Mouse (Mus musculus): Measurements from ENCODE around the gene Lrp3.

Lrp3 gene

DNA sequence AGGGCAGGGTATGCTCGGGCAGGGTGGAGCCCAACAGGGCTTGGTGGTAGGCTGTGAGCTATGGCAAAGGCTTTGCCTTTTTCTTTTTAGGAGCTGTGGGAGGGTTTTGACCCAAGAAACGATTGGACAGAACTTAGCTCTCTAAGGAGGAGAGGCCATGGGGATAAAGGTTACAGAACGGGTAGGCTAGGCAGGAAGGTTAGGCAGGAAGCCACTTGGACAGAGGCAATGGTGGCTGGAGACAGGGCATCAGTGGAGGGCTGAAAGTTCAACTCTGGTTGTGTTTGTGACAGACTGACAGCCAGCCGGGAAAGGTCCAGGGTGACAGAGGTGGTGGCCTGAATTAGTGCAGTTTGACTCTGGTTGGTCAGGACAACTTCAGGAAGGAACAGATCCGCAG is 25.6 kb downstream of the Lrp3 start:
- no peak for DNase-seq (ENCODE audit: low spot score)

DNA sequence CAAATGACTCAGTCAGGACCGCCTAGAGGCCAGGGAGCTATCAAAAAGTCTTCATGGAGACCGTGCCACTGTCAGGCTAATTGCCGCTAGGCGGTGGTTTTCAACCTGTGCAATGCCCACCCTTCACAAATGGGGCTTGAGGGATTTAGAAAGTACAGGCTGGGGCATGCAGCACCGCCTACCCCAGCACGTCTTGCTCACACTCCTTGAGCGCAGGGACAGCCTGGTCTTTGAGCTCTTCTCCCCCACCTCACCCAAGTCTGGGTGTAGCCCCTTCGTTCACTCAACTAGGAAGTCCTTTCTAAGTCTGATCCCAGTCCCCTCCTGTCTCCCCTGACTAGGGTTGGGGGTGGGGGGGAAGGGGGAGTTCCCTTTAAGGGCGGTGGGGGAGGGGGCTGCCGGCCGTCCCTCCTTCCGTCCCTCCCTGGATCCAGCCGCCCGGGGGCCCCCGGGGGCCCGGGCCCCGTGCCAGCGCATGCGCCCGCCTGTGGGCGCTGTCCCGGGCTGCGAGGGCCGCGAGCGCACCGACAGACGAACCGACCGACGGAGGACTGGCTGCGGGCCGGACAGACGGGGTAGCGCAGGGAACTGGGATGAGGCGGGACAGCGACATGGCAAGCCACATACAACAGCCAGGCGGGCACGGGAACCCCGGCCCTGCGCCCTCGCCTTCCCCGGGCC is 29.3 kb downstream of the Lrp3 start, which contains the start of gene Slc7a10:
Slc7a10 (plus strand) TSS at position 497 of the 681 bp plus-strand sequence.
- DNase-seq (ENCODE audit: low spot score) = no peak

DNA sequence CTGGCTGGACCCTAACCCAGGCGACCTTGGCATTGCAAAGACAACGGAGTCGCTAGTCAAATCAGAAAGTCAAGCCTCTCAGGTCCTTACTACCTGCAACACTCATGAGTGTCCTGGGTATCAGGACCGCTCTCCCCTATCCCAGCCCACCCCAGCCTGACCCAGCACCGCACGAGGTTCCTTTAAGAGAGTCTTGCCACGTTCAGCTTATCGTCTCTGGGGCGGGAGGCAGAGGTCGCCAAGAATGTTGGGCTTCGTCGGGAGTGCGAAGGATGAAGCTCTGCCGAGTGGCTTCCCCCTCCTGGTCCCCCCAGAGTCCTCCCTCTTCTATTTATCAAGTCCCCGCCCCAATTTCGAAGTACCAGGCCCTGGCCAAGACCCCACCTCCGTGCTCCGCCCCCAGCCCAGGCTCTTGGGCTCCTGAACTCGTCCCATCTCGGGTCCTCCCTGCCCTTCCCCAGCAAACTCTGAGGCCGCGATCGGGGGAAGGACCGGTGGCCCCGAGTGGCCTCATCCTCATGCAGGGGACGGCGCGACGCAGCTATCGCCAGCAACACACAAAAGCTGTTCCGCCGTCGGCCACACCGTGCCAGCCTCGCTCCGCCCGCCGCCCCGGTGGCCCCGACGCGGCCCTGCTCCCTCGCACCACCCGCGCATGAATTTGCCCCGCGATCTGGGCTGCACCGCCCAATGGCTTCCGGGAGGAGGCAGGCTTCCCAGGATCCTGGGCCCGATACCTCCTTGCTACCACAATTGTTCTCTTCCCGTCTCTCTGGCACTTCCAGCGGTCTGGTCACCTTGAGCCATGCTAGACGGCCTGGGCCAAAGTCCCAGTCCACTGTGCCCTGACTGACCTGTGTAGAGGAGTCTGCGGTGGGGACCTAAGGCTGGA is 30.2 kb downstream of the Lrp3 start:
- DNase-seq (ENCODE audit: low spot score) = no peak

DNA sequence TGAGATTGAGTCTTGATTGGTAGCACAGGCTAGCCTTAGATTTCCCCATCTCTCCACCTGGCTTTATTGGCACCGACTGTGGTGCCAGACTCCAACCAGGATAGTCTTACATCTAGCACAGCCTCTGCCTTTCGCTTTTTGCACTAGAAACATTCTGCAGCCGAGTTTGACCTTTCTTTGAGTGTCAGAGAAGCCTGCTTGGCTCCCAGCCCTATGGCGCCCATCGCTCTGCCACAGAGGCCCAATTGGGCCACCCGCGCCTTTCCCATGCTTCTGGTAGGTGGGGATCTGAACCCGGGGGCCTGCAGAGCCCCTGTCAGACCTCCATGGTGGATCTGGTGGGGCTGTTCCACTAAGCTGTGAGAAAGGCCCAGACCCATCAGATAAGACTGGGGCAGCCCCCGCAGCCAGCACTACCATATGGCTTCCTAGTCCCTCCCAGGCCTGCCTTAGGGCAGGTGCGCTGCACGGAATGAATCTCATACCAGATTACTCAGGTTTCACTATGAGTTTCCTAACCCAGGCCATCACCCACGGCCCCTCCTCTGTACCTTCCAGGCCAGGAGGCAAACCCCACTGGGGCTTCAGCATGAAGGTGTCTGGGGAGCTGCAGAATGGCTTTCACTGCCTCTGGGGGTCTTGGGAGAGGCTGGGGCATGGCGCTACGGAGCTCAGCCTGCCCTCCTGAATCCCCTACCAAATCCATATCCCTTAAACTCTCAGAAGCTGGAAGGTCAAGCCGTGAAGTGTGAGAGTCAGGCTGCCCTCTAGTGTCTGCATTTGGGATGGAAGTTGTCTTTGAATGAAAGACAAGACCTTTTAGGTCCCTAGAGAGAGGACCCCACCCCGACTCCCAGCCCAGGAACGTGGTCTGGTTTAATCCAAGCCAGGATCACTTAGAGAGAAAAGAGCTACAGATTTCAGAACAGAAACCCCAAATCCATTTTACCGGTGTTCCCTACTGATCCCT is 38.6 kb downstream of the Lrp3 start:
- no peak for DNase-seq (ENCODE audit: low spot score)

DNA sequence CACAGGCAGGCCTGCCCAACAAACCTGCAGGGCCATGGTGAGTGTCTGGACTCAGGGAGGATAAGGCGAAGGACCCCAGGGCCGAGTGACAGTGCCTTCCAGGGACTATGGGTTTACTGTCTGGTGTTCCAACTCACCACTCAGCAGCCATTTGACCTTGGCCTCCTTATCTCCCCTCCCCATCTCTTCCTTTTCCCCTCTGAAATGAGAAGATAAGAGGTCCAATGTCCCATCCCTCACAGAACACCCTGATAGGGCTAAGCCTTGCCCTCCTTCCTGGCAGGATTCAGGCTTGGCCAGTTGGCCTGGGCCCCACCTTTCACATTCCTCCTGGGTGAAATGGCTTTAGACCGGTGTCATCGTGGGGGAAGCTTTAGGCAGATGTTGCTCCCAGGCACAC is 39.8 kb downstream of the Lrp3 start:
- DNase-seq (ENCODE audit: low spot score) = no peak

DNA sequence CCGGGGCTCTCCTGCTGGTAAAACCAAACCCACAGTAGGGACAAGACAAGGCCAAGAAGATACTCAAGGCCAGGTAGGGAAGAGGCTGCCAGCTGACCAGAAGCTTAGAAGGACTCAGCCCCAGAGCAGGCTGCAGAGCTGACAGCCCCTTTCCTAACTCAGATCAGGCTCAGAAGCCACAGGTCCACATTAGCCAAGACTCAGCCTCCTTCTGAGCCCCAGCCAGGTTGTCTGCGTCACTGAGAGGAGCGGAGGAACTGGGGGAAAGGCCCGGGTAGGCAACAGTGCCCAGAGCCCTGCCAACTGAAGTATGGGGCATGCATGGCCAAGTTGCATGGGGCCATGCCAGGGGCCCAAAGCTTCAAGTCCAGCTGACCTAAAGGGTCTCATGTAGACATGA is 42.8 kb downstream of the Lrp3 start:
- DNase-seq (ENCODE audit: low spot score) = no peak

DNA sequence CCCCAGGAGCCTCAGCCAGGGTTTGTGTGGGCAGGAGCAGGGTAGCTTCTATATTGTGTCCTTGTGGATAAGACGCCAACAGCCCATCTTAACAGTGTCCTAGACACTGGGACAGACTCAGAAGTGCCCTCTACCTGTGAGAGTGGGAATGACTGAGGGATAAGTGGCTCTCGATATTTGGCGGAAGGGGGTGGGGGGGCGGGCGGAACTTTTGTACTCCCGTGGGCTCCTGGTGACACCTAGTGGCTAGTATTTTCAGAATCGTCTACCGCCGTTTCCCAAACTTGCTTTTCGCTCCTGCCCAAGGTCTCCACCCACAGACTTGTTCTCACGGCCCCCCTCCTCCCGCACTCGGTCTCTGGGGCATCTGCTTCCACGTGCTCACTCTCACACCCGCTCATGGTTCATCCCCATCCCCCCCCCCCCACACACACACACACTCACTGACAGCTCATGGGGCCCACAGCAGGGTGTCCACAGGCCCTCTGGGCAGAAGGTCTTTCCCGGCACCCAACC is 43.4 kb downstream of the Lrp3 start:
- DNase-seq (ENCODE audit: low spot score) = peak; percentile 74

DNA sequence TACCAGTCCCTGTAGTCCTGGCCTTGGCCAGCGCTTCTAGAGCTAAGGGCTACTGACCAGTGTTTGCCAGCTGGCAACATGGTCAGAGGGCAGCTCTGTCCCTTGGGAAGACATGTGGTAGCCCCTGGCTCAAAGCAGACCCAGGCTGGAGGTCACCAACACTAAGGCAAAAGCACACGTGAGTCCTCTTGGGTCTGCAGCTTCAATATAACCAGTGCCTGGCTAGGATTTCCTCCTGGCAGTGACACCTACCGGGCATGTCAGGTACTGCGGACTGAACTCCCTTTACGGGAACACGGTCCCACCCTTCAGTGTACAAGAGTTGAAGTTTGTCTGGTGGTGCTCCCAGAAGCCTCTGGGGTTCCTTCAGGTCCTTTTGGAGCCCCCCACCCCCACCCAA is 46.0 kb downstream of the Lrp3 start:
- DNase-seq (ENCODE audit: low spot score) = peak; percentile 88

DNA sequence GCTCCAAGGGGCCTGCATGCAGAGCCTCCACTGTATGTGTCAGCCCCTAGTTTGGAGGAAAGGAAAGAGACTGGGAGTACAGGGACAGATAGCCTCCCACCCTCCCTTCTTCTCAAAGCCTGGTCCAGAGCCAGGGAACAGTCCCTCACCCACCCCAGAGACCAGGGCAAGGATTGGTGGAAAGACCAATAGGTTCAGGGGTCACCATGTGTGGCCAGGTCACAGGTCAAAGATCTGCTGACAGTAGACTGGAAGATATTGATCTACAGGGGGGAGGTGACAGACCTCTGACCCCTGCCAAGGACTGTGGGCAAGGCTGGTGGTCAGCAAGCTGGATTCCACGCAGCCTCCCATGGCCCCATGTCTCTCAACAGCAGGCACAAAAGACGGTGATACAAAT is 47.4 kb downstream of the Lrp3 start:
- DNase-seq (ENCODE audit: low spot score) = no peak

DNA sequence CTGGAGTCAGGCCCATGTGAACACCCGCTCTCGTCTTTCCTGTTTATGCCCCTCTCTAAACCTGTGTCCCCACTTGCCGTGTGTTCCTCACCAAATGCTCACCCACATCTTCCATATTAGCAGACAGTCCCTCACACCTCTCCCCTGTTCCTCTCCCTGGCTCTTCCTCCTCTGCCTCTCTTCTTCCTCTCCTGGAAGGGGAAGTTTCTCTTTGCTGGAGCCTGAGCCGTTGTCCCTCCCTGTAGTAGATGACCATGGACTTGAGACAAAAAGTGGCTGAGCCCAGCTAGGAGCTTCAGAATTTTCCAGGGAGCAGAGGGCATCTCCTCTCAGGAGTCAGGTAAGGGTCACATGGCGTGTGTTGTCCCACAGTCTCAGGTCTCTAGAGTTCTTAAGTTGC is 48.3 kb downstream of the Lrp3 start:
- no peak for DNase-seq (ENCODE audit: low spot score)

DNA sequence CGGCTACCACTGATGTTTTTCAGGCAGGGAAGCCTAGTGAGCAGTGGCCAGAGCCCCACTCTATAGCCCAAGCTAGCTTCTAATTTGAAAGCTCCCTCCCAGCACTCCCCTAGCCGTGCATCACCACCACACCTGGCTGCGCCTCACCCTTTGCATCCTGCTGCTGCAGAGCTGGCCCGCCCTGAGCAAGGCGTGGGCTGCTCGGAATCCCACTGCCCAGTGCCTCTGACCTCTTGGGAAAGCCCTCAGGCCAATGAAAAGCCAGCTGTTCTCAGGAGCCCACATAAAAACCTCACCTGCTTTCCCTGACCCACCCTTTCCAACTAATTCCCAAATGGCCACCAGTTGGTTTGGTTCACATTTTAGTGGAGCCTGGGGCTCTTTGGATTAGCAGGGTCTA is 51.2 kb downstream of the Lrp3 start:
- DNase-seq (ENCODE audit: low spot score) = no peak

DNA sequence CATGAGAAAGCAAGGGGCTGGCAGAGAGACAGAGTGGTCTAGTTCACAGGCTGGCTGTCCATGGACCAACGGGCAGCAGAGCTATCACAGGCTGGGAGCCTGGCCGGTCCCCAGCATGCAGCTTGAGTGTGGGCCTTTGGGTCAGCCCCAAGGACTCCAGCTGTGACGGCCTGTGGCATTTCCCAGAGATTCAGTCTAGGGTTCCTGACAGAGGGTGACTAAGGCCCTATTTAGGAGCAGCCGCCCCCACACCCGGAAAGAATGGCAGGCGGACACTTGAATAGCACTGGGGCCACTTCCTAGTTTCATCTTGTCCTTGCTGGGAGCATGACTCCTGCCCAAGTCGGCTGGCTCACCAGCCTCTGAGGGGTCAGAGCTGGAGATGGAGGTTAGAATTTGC is 51.7 kb downstream of the Lrp3 start:
- DNase-seq (ENCODE audit: low spot score) = no peak

DNA sequence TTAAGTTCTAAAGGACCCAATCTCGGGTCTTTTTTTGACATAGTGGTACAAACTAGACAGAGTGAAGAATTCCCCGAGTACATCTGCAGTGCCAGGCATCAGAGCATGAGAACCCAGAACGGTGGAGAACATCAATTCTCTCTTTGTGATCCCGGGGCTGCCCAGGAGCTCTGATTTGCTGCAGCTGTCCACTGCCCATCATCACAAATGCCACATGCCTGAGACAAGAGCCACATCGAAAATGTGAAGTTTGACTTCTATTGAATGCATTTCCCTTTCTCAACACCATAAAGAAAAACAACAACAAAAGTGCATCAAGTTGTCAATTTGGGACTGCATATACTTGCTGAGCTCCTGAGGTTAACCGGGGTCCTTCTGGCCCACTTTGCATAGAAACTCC is 52.9 kb downstream of the Lrp3 start:
- no peak for DNase-seq (ENCODE audit: low spot score)

DNA sequence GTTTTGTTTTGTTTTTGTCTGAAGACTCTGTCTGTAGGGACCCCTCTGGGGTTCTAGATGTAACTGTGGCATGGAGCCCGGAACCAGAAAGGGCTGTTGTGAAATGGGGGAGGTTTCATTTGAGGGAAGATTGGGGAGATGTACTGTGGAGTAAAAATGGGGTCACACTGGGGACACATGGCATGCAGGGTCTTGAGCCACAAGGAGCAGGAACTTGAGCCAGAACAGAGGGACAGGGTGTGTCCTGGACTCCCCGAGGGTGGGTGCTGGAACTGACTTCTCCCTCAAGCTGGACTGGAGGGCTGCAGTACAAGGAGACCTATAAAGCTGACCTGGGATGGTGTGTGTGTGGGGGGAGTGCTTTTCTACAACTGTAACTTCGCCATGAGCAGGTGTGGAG is 57.8 kb downstream of the Lrp3 start:
- no peak for DNase-seq (ENCODE audit: low spot score)

DNA sequence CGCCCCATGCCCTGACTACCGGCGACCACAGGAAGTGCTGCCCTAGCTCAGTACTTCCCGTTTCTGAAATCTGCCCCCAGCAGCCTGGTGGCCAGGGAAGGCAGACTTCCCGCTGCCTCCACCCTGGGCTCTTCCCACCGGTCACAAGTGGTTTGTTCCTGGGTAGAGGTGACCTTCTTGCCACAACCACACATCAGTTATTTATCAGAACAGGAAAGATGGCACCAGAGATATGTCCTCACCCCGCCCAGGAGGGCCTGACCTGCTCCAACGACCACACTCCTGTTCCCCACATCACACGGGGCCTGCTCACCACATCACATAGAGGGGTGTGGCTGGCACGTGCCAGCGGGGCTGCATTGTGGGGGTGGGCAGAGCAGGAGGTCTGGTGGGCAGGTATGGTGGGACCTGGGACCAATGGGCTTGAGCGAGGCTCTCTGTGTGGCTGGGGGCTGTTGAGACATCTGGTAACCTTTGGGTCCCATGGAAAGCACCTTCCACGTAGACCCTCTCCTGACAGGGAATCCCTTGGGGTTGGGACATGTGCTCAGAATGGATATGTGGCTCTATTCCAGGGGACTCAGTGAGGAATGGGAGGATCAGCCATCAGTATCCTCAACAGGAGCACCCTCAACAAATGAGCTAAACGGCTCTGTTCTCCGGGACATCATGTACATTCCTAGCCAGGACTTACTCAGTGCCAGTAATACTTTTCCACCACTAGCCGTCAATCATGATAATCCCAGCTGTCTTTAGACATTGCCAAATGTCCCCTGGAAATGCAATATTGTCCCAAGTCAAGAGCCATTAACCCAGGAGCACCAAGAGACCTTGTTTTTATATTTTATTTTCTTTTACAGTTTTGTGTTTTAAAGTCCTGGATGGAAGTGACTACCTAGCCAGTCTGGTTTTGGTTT is 58.5 kb downstream of the Lrp3 start:
- DNase-seq (ENCODE audit: low spot score) = no peak

DNA sequence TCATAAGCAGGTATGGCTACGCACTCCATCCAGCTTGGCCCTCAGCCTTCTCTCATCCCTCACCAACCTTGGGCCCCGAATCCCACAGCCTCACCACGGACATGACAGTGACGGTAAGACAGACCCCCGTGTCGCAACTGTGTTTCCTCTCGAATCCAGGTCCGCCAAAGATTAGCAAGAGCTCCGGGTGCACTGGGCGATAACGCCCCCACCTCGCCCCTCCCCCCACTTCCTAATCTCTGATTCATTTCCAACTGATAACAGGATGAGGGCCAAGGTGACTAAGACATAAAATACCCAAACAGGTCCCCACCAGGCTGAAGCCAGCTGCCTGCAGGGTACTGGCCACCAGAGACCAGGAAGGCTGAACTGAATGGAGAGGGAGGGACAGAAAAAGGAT is 60.8 kb downstream of the Lrp3 start:
- DNase-seq (ENCODE audit: low spot score) = no peak

DNA sequence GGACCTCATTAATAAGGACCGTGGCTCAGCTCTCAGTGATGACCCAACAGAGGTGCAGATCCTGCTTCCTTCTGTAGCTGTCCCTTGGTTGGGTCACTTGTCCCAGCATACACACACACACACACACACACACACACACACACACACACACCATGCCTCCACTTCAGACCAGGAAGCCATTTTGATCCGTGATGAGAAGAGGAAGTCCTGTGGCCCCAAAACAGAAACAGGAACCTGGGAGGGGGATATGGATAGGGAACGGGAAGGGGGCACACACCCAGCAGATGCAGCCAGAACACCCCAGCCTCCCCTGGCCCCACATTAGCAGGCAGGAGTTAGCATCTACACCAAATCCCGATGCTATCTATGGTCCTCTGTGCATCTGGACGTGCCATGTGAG is 64.4 kb downstream of the Lrp3 start:
- DNase-seq (ENCODE audit: low spot score) = no peak
